Mouse (Mus musculus): ENCODE measurements around the gene Frmd4a. TPM values are rescaled to one million over a fixed set of nuclear protein-coding genes. Genes with fewer than 3 reads are reported as not detected.

The Frmd4a gene
- polyA plus RNA-seq, 1 experiment from 2014 or later = 6.6 TPM

- TF ChIP-seq EP300 (IDR thresholded peaks at IDR 0.05; ENCODE audit: low read depth) = no peak
- 46% methylated on average over 1 of the region's 1 CpGs for WGBS (ENCODE audit: insufficient replicate concordance)
- H3K4me2 ChIP-seq (ENCODE audit: low read depth, low read length) = no peak overlapping the region
Measured at GRCm38 (mm10) chr2:4543417-4543775, 525.9 kb downstream of the Frmd4a start.

GRCm38 (mm10) chr2:4544360-4544759 lies 526.8 kb downstream of the Frmd4a start:
- H3K27ac ChIP-seq (ENCODE audit: low read depth) = no peak overlapping the region
- H3K4me1 ChIP-seq (ENCODE audit: insufficient read depth) = peaks cover 8% of the 10 kb centered on the region
- no peak overlapping the region for H3K4me3 ChIP-seq (ENCODE audit: low read depth, low read length)
- H3K36me3 ChIP-seq (replicated peaks; ENCODE audit: insufficient read depth, low read length) = no peaks in the 10 kb centered on the region
- no peak for ATAC-seq
- TF ChIP-seq EP300 (IDR thresholded peaks at IDR 0.05; ENCODE audit: low read depth) = no peak
- TF ChIP-seq CTCF (IDR thresholded peaks at IDR 0.05; ENCODE audit: low read depth) = no peak
- no peaks in the 10 kb centered on the region for H3K27me3 ChIP-seq (ENCODE audit: insufficient read depth, low read length)
- no peaks in the 10 kb centered on the region for H3K9me3 ChIP-seq (ENCODE audit: low read length)
- H3K9ac ChIP-seq (replicated peaks) = no peak overlapping the region
- no peak for DNase-seq
- 79% methylated on average over 5 of the region's 5 CpGs for WGBS (ENCODE audit: insufficient replicate concordance)
- H3K4me2 ChIP-seq (ENCODE audit: low read depth, low read length) = no peak overlapping the region

More at GRCm38 (mm10) chr2:4543417-4543775, 525.9 kb downstream of the Frmd4a start:
- Histone ChIP-seq H3K9me3 (ENCODE audit: low read length) (no peaks in the 10 kb centered on the region), H3K4me1 (ENCODE audit: insufficient read depth) (0 out of 2 replicates have a peak, but pooled peaks cover 3% of the 10 kb centered on the region), H3K9ac (replicated peaks) (no peak overlapping the region), H3K27ac (ENCODE audit: low read depth) (no peak overlapping the region), H3K36me3 (replicated peaks; ENCODE audit: insufficient read depth, low read length) (no peaks in the 10 kb centered on the region), H3K27me3 (ENCODE audit: insufficient read depth, low read length) (no peaks in the 10 kb centered on the region), H3K4me3 (ENCODE audit: low read depth, low read length) (no peak overlapping the region)
- DNase-seq (no peak), ATAC-seq (no peak)

DNA sequence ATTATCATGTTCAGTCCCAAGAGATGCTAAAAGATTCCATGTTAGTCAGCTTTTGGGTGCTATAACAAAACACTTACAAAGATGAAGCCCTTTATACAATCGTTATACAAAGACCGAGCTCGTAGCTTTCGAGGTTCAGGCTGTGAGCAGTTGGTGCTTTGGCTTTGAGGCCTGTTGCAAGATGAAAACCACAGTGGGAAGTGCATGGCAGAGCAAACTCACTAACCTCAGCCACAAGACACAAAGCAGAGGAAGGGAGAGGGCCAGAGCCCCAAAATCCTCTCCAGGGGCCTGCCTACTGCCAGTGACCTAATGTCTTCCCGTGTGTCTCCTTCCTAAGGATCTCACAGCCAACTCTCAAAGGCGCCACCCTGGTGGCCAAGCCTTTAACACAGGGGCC lies 527.7 kb downstream of the Frmd4a start:
- DNase-seq (no peak), ATAC-seq (no peak)
- Histone ChIP-seq H3K27ac (ENCODE audit: low read depth) (no peak overlapping the region), H3K9me3 (ENCODE audit: low read length) (no peaks in the 10 kb centered on the region), H3K36me3 (replicated peaks; ENCODE audit: insufficient read depth, low read length) (no peaks in the 10 kb centered on the region), H3K4me1 (ENCODE audit: insufficient read depth) (peaks cover 8% of the 10 kb centered on the region), H3K4me3 (ENCODE audit: low read depth, low read length) (no peak overlapping the region), H3K9ac (replicated peaks) (no peak overlapping the region), H3K4me2 (ENCODE audit: low read depth, low read length) (no peak overlapping the region), H3K27me3 (ENCODE audit: insufficient read depth, low read length) (no peaks in the 10 kb centered on the region)
- WGBS (ENCODE audit: insufficient replicate concordance) = 62% methylated on average over 6 of the region's 6 CpGs
- TF ChIP-seq CTCF (IDR thresholded peaks at IDR 0.05; ENCODE audit: low read depth) (0 out of 2 replicates have a peak, but pooled peaks have one; percentile 6), EP300 (IDR thresholded peaks at IDR 0.05; ENCODE audit: low read depth) (no peak)

DNA sequence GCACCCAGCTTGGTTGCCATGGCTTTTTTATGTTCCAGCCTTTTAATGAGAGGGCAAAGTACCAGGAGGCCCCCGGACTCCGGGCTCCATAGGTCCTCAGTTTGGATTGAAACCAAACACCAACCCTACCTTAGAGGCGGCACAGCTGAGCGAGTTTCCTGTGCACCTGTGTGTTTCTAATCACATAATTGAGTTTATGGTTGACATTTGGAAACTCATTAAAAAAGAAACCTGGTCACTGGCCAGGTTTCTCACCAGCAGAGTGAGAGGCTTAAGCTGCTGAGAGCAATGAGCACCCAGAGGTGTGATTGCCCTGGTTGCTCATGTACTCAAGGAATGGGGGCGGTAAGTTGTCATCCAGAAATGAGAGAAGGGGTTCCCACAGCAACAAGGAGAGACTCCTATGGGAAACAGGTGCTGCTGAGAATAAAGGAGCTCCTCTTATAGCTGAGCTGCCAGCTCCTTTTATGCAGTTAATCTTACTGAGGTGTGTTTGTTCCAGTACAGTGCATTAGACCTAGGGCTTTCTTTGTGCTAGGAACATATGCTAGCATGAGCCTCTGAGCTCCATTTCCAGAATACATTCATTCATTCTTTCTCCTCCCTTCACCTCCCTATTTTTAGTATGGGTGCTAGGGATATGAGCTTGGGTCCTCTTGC lies 529.6 kb downstream of the Frmd4a start:
- ATAC-seq (no peak), DNase-seq (no peak)
- TF ChIP-seq EP300 (IDR thresholded peaks at IDR 0.05; ENCODE audit: low read depth) = no peak
- TF ChIP-seq CTCF (IDR thresholded peaks at IDR 0.05; ENCODE audit: low read depth) = no peak
- Histone ChIP-seq H3K4me3 (ENCODE audit: low read depth, low read length) (no peak overlapping the region), H3K36me3 (replicated peaks; ENCODE audit: insufficient read depth, low read length) (no peaks in the 10 kb centered on the region), H3K9me3 (ENCODE audit: low read length) (no peaks in the 10 kb centered on the region), H3K4me2 (ENCODE audit: low read depth, low read length) (no peak overlapping the region), H3K4me1 (ENCODE audit: insufficient read depth) (peaks cover 13% of the 10 kb centered on the region), H3K9ac (replicated peaks) (no peak overlapping the region), H3K27ac (ENCODE audit: low read depth) (no peak overlapping the region), H3K27me3 (ENCODE audit: insufficient read depth, low read length) (no peaks in the 10 kb centered on the region)
- WGBS (ENCODE audit: insufficient replicate concordance) = 85% methylated on average over 5 of the region's 5 CpGs

DNA sequence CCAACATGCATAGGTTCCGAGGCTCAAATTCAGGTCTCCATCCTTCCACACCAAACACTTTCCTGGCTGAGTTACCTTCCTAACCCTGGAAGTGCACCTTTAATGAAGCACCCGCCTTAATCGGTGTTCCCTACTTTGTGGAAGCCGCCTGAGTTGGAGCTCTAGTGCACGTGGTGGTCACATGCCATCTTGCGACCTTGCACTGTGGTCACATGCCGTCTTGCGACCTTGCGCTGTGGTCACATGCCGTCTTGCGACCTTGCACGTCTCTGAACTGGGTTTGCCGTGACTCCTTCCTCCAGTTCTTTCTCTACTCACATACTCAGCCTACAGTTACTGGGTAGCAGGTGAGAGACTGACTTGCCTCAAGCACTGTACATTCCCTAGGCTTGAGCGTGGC lies 531.8 kb downstream of the Frmd4a start:
- Histone ChIP-seq H3K4me3 (ENCODE audit: low read depth, low read length) (no peak overlapping the region), H3K9ac (replicated peaks) (no peak overlapping the region), H3K27me3 (ENCODE audit: insufficient read depth, low read length) (no peaks in the 10 kb centered on the region), H3K36me3 (replicated peaks; ENCODE audit: insufficient read depth, low read length) (no peaks in the 10 kb centered on the region), H3K4me1 (ENCODE audit: insufficient read depth) (peaks cover 15% of the 10 kb centered on the region), H3K27ac (ENCODE audit: low read depth) (no peak overlapping the region), H3K4me2 (ENCODE audit: low read depth, low read length) (no peak overlapping the region), H3K9me3 (ENCODE audit: low read length) (no peaks in the 10 kb centered on the region)
- 85% methylated on average over 14 of the region's 14 CpGs for WGBS (ENCODE audit: insufficient replicate concordance)
- TF ChIP-seq CTCF (IDR thresholded peaks at IDR 0.05; ENCODE audit: low read depth) = no peak
- no peak for TF ChIP-seq EP300 (IDR thresholded peaks at IDR 0.05; ENCODE audit: low read depth)
- no peak for DNase-seq
- ATAC-seq = no peak

DNA sequence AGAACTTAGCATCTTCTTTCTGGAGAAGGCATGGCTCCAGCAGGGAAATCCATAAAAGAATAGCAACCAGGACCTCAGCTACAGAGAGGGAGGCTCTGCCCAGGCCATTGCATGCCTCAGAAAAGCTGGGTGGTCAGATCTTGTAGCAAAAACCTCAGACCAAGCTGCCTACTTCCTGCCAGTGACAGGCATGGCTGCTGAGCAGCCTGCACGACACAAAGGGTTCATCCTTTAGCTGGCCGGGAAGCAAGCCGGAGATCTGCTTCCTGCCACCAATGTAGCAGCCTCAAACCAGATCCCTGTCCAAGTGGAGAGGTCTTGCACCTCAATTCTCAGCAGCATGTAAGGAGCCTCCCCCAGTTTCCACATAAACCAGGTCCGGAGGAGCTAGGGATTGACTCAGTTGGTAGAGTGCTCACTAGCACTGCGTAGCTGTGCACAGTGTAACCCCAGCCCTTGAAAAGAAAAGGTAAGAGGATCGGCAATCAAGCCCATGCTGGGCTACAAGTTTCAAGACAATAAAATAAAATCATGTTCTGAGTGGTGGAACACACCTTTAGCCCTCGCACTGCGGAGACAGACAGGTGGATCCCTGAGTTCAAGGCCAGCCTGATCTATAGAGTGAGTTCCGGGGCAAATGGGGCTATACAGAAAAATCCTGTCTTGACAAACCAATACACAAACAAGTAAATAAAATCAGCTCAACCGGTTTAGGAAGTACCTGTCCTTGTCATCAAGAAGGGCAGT lies 532.7 kb downstream of the Frmd4a start:
- ATAC-seq = no peak
- H3K4me1 ChIP-seq (ENCODE audit: insufficient read depth) = peaks cover 18% of the 10 kb centered on the region
- WGBS (ENCODE audit: insufficient replicate concordance) = 73% methylated on average over 10 of the region's 10 CpGs

More for the DNA sequence above, 532.7 kb downstream of the Frmd4a start:
- no peak overlapping the region for H3K27ac ChIP-seq (ENCODE audit: low read depth)
- no peak overlapping the region for H3K4me3 ChIP-seq (ENCODE audit: low read depth, low read length)
- no peaks in the 10 kb centered on the region for H3K36me3 ChIP-seq (replicated peaks; ENCODE audit: insufficient read depth, low read length)
- TF ChIP-seq EP300 (IDR thresholded peaks at IDR 0.05; ENCODE audit: low read depth) (no peak), CTCF (IDR thresholded peaks at IDR 0.05; ENCODE audit: low read depth) (no peak)
- no peak overlapping the region for H3K4me2 ChIP-seq (ENCODE audit: low read depth, low read length)
- no peaks in the 10 kb centered on the region for H3K27me3 ChIP-seq (ENCODE audit: insufficient read depth, low read length)
- DNase-seq = no peak
- H3K9ac ChIP-seq (replicated peaks) = no peak overlapping the region
- H3K9me3 ChIP-seq (ENCODE audit: low read length) = no peaks in the 10 kb centered on the region

Measured in liver, postnatal 0 days (tissue).